Mouse (Mus musculus) embryo, embryonic 11.5 days (tissue): ENCODE results near the gene Plekhd1.
A peak's percentile ranks its signal among the peaks of the same experiment; 100 is the strongest.

ENCODE experiments used
- DNase-seq: peaks from one replicate; pipeline ENCODE4 v3.0.0-alpha.2; 2012; ENCODE audit warnings: low read depth, low spot score

Plekhd1 gene

GRCm38 (mm10) chr12:80698526-80699143, 6.2 kb downstream of the Plekhd1 start:
- DNase-seq, result no peak

GRCm38 (mm10) chr12:80699144-80699531, 6.7 kb downstream of the Plekhd1 start:
- DNase-seq, result no peak

- DNase-seq, result no peak
Observed at GRCm38 (mm10) chr12:80701332-80701731, 8.9 kb downstream of the Plekhd1 start.

GRCm38 (mm10) chr12:80706208-80706914, 14.0 kb downstream of the Plekhd1 start:
- no peak for DNase-seq

- no peak for DNase-seq
Observed at GRCm38 (mm10) chr12:80706915-80707604, 14.7 kb downstream of the Plekhd1 start.

- DNase-seq, result no peak
Observed at GRCm38 (mm10) chr12:80715915-80716314, 23.5 kb downstream of the Plekhd1 start.

- no peak for DNase-seq
Observed at GRCm38 (mm10) chr12:80719141-80719540, 26.8 kb downstream of the Plekhd1 start.

- no peak for DNase-seq
Observed at GRCm38 (mm10) chr12:80720507-80720906, 28.1 kb downstream of the Plekhd1 start.

- DNase-seq, result no peak
Observed at GRCm38 (mm10) chr12:80721458-80721857, 29.1 kb downstream of the Plekhd1 start.

GRCm38 (mm10) chr12:80724853-80725559, 32.6 kb downstream of the Plekhd1 start:
- DNase-seq, result peak; percentile 42

GRCm38 (mm10) chr12:80728207-80728606, 35.8 kb downstream of the Plekhd1 start:
- DNase-seq, result no peak

- no peak for DNase-seq
Observed at GRCm38 (mm10) chr12:80728814-80729213, 36.4 kb downstream of the Plekhd1 start.

GRCm38 (mm10) chr12:80729758-80730530, 37.6 kb downstream of the Plekhd1 start:
- no peak for DNase-seq

- DNase-seq, result peak; percentile 53
Observed at GRCm38 (mm10) chr12:80730567-80730966, 38.2 kb downstream of the Plekhd1 start.

- DNase-seq, result no peak
Observed at GRCm38 (mm10) chr12:80734526-80735470, 42.4 kb downstream of the Plekhd1 start.

GRCm38 (mm10) chr12:80736464-80737282, 44.3 kb downstream of the Plekhd1 start:
- DNase-seq, result no peak

GRCm38 (mm10) chr12:80737283-80737600, 44.9 kb downstream of the Plekhd1 start:
- DNase-seq, result no peak

- no peak for DNase-seq
Observed at GRCm38 (mm10) chr12:80739482-80739881, 47.1 kb downstream of the Plekhd1 start.

GRCm38 (mm10) chr12:80744614-80745013, 52.2 kb downstream of the Plekhd1 start:
- no peak for DNase-seq
